Mouse (Mus musculus): ENCODE data around the gene Spef1. TPM values are rescaled to one million over a fixed set of nuclear protein-coding genes. Genes with fewer than 3 reads are reported as not detected.
A peak's percentile ranks its signal among the peaks of the same experiment; 100 is the strongest.

The Spef1 gene
- total RNA-seq, 2 experiments from 2014 or later: 4.7 to 5.5 TPM

DNA sequence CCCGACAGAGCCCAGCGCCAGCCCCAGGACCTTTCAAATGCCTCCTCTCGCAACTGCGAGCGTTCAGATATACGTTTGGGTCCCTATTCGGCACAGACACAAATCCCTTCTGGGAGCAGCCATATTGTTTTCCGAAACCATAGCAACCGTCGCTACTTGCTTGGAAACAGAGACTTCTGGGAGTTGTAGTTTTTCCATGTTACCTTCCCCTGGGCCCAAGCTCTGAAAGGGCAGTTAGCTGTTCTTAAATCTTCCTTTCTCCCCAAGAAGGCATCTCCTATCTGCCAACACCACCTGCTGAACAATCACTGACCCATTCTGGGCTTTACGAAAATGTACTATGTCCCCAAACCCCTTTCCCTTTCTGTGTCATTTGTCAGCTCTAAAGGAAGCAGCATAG lies 12.4 kb downstream of the Spef1 start:
- DNase-seq: peak; percentile 81 to 86

DNA sequence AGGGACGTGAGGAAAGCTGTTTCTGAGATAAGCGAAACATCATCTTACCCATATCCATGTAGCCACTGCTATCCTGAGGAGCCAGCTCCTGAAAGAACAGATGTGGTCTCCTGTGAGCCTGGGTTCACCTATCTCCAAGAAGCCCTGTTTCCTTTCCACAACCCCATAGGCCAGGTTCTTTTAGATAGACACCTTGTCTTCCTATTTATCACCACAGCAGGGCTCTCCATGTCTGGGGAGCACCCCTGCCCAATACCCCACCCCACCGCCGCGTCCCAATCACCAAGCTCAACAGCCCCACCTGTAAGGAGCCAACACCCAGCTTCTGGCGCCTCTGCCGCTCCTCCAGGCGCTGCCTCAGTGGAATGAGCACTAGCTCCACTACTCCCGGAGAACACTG lies 14.8 kb downstream of the Spef1 start:
- no peak for DNase-seq

DNA sequence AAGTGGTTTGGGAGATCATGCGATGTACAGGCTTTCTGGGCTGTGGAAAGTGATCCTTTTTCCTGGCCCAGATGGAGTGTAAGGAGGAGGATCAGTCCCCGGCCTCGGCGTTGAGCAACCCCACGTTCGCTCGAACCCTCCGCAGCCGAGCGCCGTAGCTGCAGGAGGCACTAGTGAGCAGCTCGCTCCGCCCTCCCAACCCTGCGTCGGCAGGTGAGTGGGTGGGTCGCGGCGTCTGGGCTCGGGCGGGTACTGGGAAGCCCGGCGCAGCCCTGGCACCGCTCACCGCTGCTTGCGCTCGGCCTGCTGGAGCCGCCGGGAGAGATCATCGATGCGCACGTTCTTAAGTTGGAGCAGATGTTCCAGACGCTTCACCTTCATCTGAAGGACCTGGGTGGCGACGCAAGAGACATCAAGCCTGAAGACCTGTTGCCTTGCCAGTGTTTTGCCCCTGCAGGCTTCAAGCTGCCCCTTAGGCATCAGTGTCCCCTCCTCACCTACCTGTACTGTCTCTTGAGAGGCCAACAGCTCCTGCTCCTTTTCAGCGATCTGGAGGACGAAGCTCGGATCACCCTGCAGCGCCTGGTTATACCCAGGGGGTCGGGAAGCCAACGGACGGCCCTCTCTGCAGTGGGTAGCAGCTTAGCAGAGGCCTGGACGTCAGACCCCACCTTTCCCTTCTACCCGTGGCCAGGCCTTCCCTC lies 15.5 kb downstream of the Spef1 start:
- peak; percentile 76 to 82 for DNase-seq

DNA sequence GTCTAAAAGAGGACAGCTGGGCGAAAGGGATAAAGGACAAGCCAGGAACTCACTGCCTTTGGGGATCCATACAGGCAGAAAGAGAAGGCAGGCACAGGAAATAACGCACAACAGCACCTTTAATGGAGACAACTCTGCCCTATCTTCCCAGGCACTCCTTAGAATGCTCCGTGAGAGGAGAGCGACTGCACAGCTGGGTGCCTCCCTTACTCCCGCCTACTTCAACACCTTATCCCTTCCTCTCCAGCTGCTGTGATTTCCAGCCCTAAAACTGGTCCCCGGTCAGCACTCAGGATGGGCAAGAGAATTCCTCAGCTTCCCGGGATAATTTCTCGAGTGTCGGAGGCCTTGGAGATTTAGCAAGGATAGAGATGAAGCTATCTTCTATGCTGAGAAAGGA lies 16.1 kb downstream of the Spef1 start:
- no peak for DNase-seq

DNA sequence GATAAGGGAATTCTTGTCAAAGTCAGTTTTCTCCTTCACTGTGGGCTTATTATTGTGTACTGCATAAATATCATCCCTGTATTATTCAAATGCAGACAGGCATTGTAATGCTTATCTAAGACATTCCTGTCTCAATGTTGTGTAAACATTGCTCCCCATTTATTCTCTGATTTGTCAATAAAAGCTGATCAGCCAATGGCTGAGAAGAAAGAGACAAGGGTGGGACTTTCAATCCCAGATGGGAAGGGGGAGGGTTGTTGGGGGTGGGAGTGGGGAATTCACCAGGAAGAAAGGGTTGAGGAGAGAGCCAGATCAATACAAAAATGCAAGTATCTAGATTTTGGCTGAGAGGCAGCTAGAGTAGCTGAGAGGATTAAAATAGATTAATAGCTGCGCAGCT lies 18.2 kb downstream of the Spef1 start:
- no peak for DNase-seq

DNA sequence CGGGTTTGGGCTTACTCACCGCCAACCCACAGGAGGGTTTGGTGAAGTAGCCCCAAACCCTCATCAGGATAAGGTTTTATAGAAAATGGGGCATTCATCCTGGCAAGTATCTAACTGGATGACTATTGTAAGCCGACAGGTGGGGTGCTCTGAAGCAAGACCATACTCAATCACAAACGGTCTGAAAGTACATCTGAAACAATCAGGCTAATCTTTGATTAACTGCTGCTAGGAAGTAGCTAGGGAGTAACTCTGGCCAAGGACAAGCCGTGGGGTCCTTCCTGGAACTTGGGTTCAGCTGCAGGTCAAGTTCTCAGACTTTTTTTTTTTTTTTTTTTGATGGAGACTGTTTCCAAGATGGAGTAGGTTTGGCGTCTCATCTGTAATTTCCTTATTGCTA lies 19.1 kb downstream of the Spef1 start:
- DNase-seq: no peak

DNA sequence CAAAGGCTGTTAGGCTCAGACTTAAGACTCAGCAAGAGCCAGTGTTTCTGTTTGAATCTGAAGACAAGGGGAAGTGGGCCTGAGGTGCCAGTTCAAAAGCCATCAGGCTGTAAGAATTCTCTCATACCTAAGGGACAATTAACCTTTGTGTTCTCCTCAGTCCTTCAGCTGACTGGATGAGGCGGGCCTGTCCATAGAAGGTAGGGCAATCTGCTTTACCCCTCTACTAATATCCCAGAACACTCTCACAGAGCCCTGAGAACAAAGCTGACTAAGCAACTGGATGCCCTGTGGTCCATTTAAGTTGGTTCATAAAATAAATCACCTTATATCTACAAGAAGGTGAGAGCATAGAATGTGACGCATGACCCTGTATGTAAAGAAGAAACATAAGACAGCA lies 20.9 kb downstream of the Spef1 start:
- DNase-seq: no peak

DNA sequence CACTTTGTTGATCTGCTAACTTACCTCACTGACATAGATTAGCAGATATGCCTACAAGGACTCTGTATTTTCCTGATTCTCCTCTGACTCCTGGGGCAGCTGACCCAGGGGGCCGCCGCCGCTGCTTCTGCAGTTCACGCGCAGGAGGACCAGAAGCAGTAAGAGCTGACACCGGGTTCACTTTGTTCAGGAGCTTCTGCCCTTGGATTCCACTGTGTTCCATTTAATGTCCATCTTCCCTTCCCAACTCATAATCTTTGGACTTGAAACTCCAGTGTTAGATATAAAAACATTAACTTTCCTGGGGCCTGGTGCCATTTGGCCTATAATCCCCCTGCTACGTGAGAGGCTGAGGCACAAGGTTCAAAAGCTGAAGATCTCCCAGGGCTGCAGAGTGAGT lies 23.2 kb downstream of the Spef1 start:
- no peak for DNase-seq

DNA sequence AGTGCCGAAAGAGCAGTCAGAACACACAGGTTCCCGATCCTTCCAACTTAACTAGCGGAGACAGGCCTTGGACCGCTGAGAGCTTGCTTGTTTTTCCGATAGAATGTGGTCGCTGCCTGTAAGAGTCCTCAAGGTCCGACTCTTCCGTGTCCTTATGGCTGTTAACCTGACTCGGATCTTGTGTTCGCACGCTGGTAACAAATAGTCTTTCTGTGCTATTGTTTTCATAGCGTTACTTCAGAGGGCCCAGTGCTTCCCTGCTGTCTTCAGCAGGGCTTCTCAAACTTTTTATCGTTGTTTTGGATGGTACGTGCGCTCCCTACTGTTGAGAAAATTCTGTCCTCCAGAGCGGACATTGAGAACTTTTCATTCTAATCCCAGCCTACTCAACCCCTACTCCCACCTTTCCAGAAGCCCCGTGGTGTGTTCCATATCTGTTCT lies 26.4 kb downstream of the Spef1 start:
- peak; percentile 67 to 72 for DNase-seq

DNA sequence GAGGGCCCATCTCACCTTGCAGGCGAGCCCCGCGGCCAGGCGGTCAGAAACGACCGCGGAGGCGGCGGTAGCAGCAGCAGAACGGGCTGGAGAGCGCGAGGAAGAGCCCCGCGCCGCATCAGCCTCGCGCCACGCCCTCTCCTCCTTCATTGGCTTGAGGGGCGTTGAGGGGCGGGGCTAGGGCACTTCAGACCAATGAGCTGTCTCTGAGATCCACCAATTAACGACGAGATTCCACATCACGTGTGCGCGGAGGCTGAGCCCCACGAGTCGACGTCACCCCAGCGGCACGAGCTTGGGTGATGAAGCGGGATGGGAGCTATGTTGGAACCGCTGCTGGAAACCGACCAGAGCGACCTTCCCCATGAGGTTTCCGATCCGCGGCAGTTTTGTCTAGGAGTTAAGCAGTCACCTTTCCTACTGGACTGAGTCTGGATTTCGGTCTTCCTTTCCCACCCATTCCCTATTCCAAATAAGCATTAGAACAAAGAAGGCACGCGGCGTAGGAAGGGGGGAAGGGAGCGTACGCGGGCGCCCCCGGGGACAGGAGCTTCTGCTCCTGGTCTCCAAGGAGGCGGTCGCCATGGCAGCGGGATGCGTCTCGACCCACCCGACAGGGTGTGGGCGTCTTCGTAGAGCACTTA lies 27.0 kb downstream of the Spef1 start, which contains the start of gene 1700037H04Rik:
TSS of gene 1700037H04Rik (minus strand) at position 144 of the 644 bp plus-strand sequence.
- peak; percentile 97 to 98 for DNase-seq

DNA sequence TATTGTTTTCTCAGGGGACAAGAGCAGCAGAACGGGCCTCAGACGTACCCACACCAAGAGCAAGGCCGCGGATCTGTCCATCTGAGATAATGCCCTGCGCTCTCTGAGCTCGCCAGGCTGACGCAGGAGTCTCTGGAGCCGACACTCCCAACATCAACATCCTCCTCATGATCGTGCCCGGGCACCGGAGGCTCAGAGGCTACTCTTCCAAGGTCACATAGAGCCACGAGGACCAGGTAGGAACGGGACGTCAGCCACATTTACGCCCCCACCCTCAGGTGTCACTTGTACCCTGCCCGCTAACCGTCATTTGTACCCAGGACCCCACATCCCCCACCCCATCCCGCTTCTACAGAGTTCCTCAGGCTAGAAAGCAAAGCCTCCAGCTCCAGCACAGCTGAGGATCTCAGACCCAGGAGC lies 27.6 kb downstream of the Spef1 start:
- DNase-seq: no peak

DNA sequence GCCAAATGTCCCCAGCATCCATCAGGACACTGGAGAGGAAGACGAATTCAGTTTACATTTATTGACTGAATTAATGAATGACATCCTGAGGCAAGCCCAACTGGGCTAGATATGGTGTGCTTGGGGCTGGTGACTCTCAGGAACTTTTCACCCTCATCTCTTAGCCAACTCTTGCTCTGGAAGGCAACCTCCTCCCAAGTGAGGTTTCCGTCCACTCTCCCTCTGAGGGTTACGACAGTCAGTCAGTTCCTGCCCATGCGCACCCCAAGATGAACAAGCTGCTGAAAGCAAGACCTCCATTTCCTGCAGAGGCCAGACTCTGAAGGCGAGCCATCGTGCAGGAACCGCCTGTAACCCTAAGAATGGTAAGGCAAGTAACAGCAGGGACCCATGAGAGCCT lies 30.1 kb downstream of the Spef1 start:
- no peak for DNase-seq

DNA sequence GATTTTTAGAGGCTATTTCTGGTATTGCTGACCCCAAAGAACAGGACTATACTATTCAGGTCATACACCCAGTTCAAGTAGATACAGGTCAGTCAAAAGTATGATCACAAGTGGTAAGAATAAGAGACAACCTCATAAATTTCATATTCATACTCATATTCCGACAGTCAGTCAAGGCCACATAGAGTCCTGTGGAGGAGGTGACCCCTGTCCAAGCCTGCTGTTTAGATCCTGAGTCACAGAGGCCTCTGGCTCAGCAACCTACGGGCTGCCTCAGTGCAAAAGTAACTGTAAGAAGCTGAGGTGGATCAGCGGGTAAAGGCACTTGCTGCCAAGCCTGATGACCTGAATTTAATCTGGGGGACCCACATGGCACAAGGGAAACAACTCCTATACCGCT lies 33.0 kb downstream of the Spef1 start:
- DNase-seq: no peak

DNA sequence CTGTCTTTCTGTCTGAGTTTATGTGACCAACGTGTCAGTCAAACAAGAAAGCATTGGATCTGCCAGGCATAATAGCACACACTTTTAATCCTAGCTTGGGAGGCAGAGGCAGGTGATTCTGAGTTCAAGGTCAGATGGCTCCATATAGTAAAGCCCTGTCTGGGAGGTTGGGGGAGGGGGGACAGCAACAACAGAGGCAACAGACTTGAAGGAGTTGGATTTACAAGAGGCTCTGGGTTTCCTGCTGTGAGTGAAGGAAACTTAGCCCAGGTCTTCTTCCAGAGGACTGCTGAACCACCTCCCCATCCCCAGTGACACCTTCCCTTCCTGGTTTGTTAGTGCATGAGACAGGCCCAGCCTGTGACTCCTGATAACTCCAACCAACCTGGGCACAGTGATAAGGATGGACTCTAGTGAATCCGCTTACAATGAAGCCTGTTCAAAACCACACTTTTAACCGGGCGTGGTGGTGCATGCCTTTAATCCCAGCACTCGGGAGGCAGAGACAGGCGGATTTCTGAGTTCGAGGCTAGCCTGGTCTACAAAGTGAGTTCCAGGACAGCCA lies 34.8 kb downstream of the Spef1 start:
- DNase-seq: no peak

DNA sequence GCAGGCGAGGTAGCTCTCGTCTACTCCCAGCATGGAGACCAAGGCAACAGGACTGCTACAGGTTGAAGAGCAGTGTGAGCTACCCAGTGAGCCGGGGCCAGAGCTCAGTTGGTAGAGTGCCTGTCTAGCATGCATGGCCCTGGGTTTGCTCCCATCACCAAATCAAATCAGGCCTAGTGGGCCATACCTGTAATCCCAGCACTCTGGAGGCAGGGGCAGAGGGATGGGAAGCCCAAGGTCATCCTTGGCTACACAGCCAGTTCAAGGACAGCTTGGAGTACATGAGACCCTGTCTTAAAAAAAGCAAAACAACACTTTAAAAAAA lies 37.9 kb downstream of the Spef1 start:
- no peak for DNase-seq

DNA sequence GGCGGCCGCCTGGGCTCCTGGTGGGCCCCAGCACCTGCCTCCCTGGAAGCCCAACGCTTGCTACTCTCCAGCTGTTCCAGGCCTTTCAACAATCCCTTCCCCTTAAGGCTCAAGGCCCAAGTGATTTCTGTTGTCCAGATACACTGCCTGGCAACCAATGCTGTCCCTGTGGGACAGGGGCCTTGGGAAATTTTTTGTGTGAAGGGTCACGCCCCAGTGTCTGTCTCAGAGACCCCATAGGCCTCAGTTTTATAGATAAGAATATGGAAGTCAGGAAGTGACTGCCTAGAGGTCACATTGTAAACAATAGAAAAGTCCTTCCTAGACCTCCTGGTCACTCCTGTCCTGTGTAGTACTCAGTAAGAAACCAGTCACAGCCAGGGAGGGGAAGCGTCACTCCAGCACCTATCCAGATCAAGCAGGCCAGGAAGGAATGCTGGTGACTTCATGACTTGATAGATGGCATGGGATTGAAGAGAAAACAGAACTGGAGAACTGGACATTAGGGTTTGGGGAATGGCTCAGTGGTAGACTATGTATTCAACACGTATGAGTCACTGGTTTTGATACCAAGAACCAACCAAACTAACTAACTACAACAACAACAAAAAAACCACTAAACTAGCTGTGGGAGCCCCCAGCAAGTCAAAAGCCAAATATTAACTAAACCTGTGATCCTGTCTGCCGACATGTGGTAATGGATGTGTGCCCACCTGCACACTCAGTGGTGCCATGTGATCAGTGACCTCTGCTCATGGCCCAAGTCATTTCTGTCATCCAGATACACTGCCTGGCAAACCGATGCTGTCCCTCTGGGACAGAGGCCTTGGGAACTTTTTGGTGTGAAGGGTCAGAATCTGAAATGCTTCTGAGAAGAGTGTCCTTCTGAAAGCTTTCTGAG lies 38.5 kb downstream of the Spef1 start:
- DNase-seq: peak in 1 of 2 experiments; percentile 12

DNA sequence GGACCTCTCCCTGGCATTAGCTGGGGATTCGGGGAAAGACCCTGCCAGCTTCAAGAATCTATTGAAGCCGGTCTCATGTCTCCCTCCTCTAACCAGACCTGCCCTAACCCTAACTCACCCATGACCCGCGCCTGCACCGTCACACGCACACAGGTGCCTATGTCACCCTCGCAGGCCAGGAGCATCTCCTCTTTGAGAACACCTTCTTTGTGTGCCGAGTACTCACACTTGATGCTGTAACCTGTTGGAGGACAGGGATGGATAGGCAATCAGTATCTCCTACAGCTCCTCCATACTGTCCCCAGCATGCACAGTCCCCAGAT lies 40.1 kb downstream of the Spef1 start:
- DNase-seq: peak in 1 of 2 experiments; percentile 12

DNA sequence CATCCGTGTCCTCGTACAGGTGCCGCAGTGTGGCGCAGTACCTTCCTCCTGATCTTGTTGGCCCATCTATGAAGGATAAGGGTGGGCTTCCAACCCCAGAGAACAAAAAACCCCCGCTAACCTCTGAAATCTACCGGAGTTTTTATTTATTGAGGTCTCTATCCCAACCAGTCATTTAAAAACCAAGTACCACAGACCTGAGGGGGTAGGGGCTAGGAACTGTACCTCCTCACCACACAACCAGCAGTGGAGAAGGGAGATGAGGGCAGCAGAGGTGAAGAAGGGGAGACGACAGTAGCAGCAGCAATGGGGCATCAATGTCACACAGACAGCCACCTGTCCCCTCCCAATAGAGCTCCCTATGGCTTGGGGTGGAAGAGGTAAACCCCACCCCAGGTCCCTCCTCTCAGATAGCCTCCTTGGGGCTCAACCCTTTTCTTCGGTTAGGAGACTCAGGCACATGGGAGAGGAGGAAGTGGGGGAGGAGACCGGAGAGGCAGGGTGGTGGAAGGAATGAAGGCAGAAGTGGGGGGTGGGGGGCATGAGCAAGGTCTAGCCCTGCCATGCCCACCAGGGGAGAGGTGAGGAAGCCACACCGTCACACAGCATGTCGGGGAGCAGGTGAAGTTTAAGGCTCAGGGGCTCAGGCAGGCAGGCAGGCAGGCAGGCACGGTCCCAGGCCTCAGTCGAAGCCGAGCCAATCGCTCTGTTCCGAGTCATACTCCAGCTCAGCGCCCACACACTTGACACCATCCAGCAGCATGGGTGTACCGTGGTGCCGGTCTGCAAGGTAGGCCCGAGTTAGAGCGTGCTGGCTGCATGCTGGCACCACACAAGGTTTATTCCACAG lies 40.7 kb downstream of the Spef1 start:
- DNase-seq: no peak

DNA sequence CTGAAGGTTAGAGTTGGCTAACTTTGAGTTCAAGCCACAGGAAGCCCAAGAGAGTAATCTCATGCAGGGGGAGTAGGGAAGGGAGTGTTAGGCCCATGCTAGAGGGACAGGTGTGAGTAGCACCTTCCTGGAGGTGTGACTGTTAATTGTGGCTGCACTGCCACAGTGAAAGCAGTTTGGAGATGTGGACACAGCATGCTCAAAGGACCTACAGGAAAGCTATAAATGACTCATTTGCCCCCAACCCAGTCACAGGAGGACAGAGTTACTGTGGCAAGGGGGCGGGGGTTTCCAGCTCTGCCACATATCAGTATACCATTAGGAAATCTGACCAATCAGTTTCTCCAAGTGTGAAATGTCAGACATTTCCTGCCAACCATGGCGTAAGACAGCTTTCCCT lies 41.5 kb downstream of the Spef1 start:
- DNase-seq: no peak

DNA sequence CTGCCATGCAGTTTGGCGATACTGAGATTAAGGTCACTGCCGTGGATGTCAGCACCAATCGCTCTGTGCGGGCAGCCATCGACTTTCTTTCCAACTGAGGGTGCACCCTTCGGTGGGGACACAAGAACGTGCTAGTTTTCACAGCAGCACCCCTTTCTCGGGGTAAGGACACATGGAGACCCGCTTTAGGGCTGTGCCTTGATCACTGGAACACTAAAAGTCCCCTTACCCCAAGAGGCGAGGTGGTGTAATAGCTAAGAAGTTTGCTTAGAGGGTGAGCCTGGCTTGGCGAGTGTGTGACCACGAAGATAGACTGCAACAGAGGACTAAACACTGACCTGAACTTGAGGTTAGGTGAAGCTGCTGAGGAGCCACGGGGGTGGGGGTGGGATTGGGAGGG lies 42.0 kb downstream of the Spef1 start:
- no peak for DNase-seq

DNA sequence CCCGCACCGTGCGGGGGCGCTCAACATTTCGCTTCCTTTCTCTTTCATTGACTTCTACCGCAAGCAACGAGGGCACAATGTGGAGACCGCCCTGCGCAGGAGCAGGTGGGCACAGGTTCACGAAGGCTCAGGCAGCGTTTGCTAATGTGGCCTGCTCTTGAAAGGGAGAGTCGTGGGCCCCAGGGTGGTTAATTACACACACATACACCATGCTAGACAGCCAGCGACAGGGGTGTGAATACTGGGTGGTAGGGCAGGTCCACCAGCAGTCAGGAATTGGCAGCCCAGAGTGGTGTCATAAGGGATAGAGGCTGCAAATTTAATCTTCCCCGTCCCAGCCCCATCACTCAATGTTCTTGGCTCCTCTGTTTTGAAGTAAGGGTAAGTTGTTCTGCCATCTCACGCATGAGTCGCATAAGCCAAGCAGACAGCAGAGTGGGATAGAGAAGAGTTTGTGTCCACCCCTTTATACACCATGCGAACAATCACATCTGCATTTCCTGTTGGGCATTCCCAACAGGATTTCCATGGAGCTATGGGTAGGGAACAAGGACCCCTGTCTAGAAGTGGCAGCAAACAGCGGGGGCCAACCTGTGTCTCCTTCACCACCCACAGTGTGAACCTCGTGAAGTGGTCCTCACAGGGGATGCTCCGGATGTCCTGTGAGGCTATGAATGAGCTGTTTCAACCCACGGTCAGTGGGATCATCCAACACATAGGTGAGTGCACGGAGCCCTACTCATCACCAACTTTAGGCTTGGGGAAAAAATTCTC lies 43.9 kb downstream of the Spef1 start:
- DNase-seq: peak in 1 of 2 experiments; percentile 10

Data from heart, adult 18-20 months (tissue).